Mouse (Mus musculus) splenic B cell, adult 2 months (primary cell): ENCODE measurements around the gene Vmn1r233.

Experiments
- DNase-seq: peaks from one replicate; pipeline ENCODE4 v3.0.0-alpha.2; 2011; ENCODE audit warnings: low read depth, low spot score
- H3K27me3 ChIP-seq: 2 replicates; pipeline ENCODE4 v1.6.1; 2012; ENCODE audit warnings: mild to moderate bottlenecking, low read length, moderate library complexity, mixed read lengths; ENCODE audit not compliant: control insufficient read depth, poor library complexity, insufficient read depth, severe bottlenecking
- H3K36me3 ChIP-seq: 2 replicates; pipeline ENCODE4 v1.6.1; 2012; ENCODE audit warnings: mild to moderate bottlenecking, low read length, moderate library complexity, mixed read lengths; ENCODE audit not compliant: control insufficient read depth, poor library complexity, insufficient read depth, severe bottlenecking

Gene Vmn1r233

GRCm38 (mm10) chr17:20996364-20996763 lies at the start of gene Vmn1r233:
Gene Vmn1r233 (minus strand): TSS chr17:20996464.
- DNase-seq, result no peak
- no peaks in the 10 kb centered on the region for H3K27me3 ChIP-seq
- no peaks in the 10 kb centered on the region for H3K36me3 ChIP-seq

GRCm38 (mm10) chr17:21018410-21019080 lies 22.3 kb upstream of the Vmn1r233 start:
- peaks cover 4% of the 10 kb centered on the region; the same call in 1 of the 2 replicates for H3K36me3 ChIP-seq
- DNase-seq, result no peak
- H3K27me3 ChIP-seq, result no peaks in the 10 kb centered on the region

- H3K27me3 ChIP-seq, result no peaks in the 10 kb centered on the region
- DNase-seq, result no peak
- H3K36me3 ChIP-seq, result peaks cover 4% of the 10 kb centered on the region; the same call in 1 of the 2 replicates
These were observed 13.5 kb upstream of the Vmn1r233 start for GRCm38 (mm10) chr17:21009726-21010125.

GRCm38 (mm10) chr17:21008382-21009331 lies 12.4 kb upstream of the Vmn1r233 start, which contains the start of gene Zfp160:
Gene Zfp160 (plus strand): TSS chr17:21008903.
- peak; percentile 85 for DNase-seq
- Histone ChIP-seq H3K27me3 (no peaks in the 10 kb centered on the region), H3K36me3 (peaks cover 4% of the 10 kb centered on the region; the same call in 1 of the 2 replicates)

GRCm38 (mm10) chr17:20993716-20994115 lies 2.5 kb downstream of the Vmn1r233 start:
- DNase-seq, result no peak
- Histone ChIP-seq H3K36me3 (no peaks in the 10 kb centered on the region), H3K27me3 (no peaks in the 10 kb centered on the region)

- H3K36me3 ChIP-seq, result peaks cover 14% of the 10 kb centered on the region; the same call in 1 of the 2 replicates
- no peak for DNase-seq
- H3K27me3 ChIP-seq, result no peaks in the 10 kb centered on the region
These were observed 29.6 kb downstream of the Vmn1r233 start for GRCm38 (mm10) chr17:20966681-20967080.

- no peak for DNase-seq
- Histone ChIP-seq H3K27me3 (no peaks in the 10 kb centered on the region), H3K36me3 (peaks cover 16% of the 10 kb centered on the region)
These were observed 30.8 kb downstream of the Vmn1r233 start for GRCm38 (mm10) chr17:20965421-20965820.

GRCm38 (mm10) chr17:20960386-20960785 lies 35.9 kb downstream of the Vmn1r233 start:
- Histone ChIP-seq H3K36me3 (peaks cover 24% of the 10 kb centered on the region), H3K27me3 (no peaks in the 10 kb centered on the region)
- no peak for DNase-seq

- H3K27me3 ChIP-seq, result no peaks in the 10 kb centered on the region
- no peak for DNase-seq
These were observed 49.6 kb downstream of the Vmn1r233 start for GRCm38 (mm10) chr17:20946636-20947035.

GRCm38 (mm10) chr17:20946026-20946565 lies 50.2 kb downstream of the Vmn1r233 start:
- peak; percentile 11 for DNase-seq
- Histone ChIP-seq H3K36me3 (no peaks in the 10 kb centered on the region), H3K27me3 (no peaks in the 10 kb centered on the region)

More at GRCm38 (mm10) chr17:20946636-20947035, 49.6 kb downstream of the Vmn1r233 start:
- H3K36me3 ChIP-seq, result no peaks in the 10 kb centered on the region; the same call in 1 of the 2 replicates

GRCm38 (mm10) chr17:20944985-20945891 lies 51.0 kb downstream of the Vmn1r233 start, which contains the start of gene Ppp2r1a:
Gene Ppp2r1a (plus strand): TSS chr17:20945311.
- DNase-seq, result peak; percentile 100
- Histone ChIP-seq H3K36me3 (no peaks in the 10 kb centered on the region), H3K27me3 (no peaks in the 10 kb centered on the region; the same call in 1 of the 2 replicates)

GRCm38 (mm10) chr17:20944226-20944625 lies 52.0 kb downstream of the Vmn1r233 start:
- no peaks in the 10 kb centered on the region for H3K36me3 ChIP-seq
- no peaks in the 10 kb centered on the region; the same call in 1 of the 2 replicates for H3K27me3 ChIP-seq
- DNase-seq, result peak; percentile 59
